Mouse (Mus musculus): ENCODE data around the gene Ubiad1. TPM values are rescaled to one million over a fixed set of nuclear protein-coding genes. Genes with fewer than 3 reads are reported as not detected.

The Ubiad1 gene
- polyA plus RNA-seq, 1 experiment from 2014 or later: 21.7 TPM

Other genes with a start within 250 kb of the Ubiad1 start
- gene Disp3, start 156.8 kb downstream of the Ubiad1 start, polyA plus RNA-seq (2015; fragmentation: Nextera tagmentation; extraction: Ambion mirVana): 0.16 and 0.40 TPM in 2 replicates
- 14.7 and 14.9 TPM in 2 replicates for gene Mtor, start 3.8 kb upstream of the Ubiad1 start, polyA plus RNA-seq (2015; fragmentation: Nextera tagmentation; extraction: Ambion mirVana)
- 4.8 and 7.7 TPM in 2 replicates for gene Angptl7, start 55.7 kb upstream of the Ubiad1 start, polyA plus RNA-seq (2015; fragmentation: Nextera tagmentation; extraction: Ambion mirVana)
- 82.7 and 87.6 TPM in 2 replicates for gene Exosc10, start 113.7 kb upstream of the Ubiad1 start, polyA plus RNA-seq (2015; fragmentation: Nextera tagmentation; extraction: Ambion mirVana)
- gene Srm, start 146.7 kb upstream of the Ubiad1 start, polyA plus RNA-seq (2015; fragmentation: Nextera tagmentation; extraction: Ambion mirVana): 242 and 249 TPM in 2 replicates
- gene Masp2, start 157.8 kb upstream of the Ubiad1 start, polyA plus RNA-seq (2015; fragmentation: Nextera tagmentation; extraction: Ambion mirVana): 0.39 and 0.40 TPM in 2 replicates
- 282 and 285 TPM in 2 replicates for gene Tardbp, start 182.2 kb upstream of the Ubiad1 start, polyA plus RNA-seq (2015; fragmentation: Nextera tagmentation; extraction: Ambion mirVana)
- gene Gm572, start 198.5 kb upstream of the Ubiad1 start, polyA plus RNA-seq (2015; fragmentation: Nextera tagmentation; extraction: Ambion mirVana): not detected in 2 replicates

Data from embryonic facial prominence, embryonic 15.5 days (tissue).